Mouse (Mus musculus) C2C12 (cell line): ENCODE results near the gene Fam208a.

Source experiments
- CEBPB ChIP-seq: IDR thresholded peaks from one replicate; pipeline ENCODE4 v1.6.1; 2011; ENCODE audit warnings: low read depth, mild to moderate bottlenecking, control low read depth, moderate library complexity
- CTCF ChIP-seq: IDR thresholded peaks from one replicate; pipeline ENCODE4 v1.5.1; 2011; ENCODE audit not compliant: control insufficient read depth, insufficient read depth, insufficient read length
- FOSL1 ChIP-seq: IDR thresholded peaks from one replicate; pipeline ENCODE4 v1.8.0; 2011; ENCODE audit warnings: mild to moderate bottlenecking, low read length; ENCODE audit not compliant: poor library complexity, insufficient read depth, severe bottlenecking
- MAX ChIP-seq: IDR thresholded peaks from one replicate; pipeline ENCODE4 v1.6.1; 2011; ENCODE audit warnings: mild to moderate bottlenecking, control low read depth
- MYOD1 ChIP-seq: IDR thresholded peaks from one replicate; pipeline ENCODE4 v1.6.1; 2011; ENCODE audit warnings: low read depth; ENCODE audit not compliant: control insufficient read depth, insufficient read length
- USF1 ChIP-seq: IDR thresholded peaks from one replicate; pipeline ENCODE4 v1.6.1; 2011; ENCODE audit warnings: low read depth, mild to moderate bottlenecking, control low read depth, moderate library complexity

GRCm38 (mm10) chr14:27420816-27421215, 7.8 kb upstream of the Fam208a start:
- TF ChIP-seq CTCF (no peak), MAX (no peak), CEBPB (no peak), USF1 (no peak), MYOD1 (no peak), FOSL1 (no peak)
